Mouse (Mus musculus): ENCODE measurements around the gene Foxp1. TPM values are rescaled to one million over a fixed set of nuclear protein-coding genes. Genes with fewer than 3 reads are reported as not detected.

Foxp1 gene
- polyA plus RNA-seq, 1 experiment, result 88.7 TPM

- TF ChIP-seq GATA1 (IDR thresholded peaks at IDR 0.05; ENCODE audit: low read length), result no peak
These were observed 356.4 kb downstream of the Foxp1 start for GRCm38 (mm10) chr6:99166169-99166568.

DNA sequence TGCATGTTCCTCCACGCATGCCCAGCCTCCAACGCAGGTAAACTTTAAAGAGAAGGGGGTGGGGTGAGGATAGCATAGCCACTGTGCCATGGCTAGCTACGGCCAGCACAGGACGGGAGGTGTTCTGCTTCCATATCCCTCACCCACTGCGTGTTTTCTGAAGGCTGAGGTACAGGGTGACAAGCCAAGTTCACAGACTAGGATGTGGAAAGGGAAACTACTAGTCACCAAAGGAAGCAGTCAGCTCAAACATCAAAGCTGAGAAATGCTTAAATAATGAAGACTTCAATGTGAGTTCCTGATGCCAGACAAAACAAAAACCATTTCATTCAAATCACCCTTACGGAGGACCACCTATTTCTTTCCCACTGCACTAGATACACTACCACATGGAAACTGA is 357.8 kb downstream of the Foxp1 start:
- no peak for TF ChIP-seq GATA1 (IDR thresholded peaks at IDR 0.05; ENCODE audit: low read length)

GRCm38 (mm10) chr6:99162716-99163115 is 359.8 kb downstream of the Foxp1 start:
- TF ChIP-seq GATA1 (IDR thresholded peaks at IDR 0.05; ENCODE audit: low read length), result no peak

DNA sequence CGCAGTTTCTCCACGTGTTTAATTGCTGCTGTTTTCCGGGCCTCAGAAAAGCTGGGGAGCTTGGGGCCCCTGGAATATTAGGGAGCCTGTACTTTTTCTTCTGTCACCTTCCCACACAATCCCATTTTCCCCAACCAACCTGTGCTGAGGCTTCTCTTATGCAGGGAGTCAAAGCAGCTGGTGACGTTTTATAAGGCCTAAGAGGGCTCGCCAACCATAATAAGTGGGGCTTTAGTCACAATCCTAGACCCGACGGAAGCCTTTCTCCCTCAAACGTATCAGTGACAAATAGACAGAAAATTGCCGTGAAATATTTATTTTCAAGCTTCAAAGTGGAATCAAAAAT is 362.2 kb downstream of the Foxp1 start:
- no peak for TF ChIP-seq GATA1 (IDR thresholded peaks at IDR 0.05; ENCODE audit: low read length)

GRCm38 (mm10) chr6:99159452-99160347 is 362.8 kb downstream of the Foxp1 start:
- TF ChIP-seq GATA1 (IDR thresholded peaks at IDR 0.05; ENCODE audit: low read length), result no peak

DNA sequence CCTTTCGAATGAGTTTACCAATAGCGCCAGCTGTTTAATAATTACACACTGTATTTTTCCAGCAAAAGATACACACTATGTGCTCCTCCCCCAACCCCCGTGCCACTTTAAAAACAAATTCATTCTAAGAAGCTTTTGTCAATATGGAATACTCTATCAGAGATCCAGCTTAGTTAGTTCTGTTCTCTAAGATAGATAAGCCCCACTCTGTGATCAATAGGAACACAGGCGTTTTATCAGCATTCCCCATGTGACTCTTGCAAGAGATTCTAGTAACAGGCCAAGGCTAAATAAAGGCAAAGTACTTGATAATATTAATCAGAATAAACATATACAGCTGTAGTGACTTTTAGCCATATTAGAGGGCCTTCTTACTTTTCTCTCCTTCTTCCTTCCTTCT is 368.8 kb downstream of the Foxp1 start:
- TF ChIP-seq GATA1 (IDR thresholded peaks at IDR 0.05; ENCODE audit: low read length), result no peak

DNA sequence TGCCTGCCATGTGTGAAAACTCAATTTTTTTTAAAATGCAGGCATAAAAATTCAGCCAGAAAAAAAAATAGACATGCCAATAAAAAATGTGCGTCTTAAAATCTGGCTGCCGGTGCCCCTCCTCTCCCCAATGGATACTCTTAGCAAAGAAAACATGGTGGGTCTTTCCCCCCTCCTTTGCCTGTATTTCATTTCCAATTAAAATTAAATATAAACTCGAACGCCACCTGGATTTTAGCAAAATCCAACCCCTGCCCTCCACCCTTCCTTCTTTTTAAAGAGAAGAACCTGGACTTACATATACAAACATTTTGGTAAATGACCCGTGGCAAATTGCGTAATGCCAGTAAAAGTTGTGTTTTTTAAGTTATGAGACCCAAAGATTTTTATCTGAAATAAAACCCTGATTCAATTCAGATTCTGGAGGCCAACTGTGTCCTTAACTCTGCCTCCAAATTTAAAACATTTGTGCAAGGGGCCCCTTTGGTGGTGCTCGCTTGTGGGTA is 376.1 kb downstream of the Foxp1 start:
- TF ChIP-seq GATA1 (IDR thresholded peaks at IDR 0.05; ENCODE audit: low read length), result no peak

GRCm38 (mm10) chr6:99145033-99145432 is 377.5 kb downstream of the Foxp1 start:
- no peak for TF ChIP-seq GATA1 (IDR thresholded peaks at IDR 0.05; ENCODE audit: low read length)

GRCm38 (mm10) chr6:99143756-99144036 is 378.8 kb downstream of the Foxp1 start:
- no peak for TF ChIP-seq GATA1 (IDR thresholded peaks at IDR 0.05; ENCODE audit: low read length)

- no peak for TF ChIP-seq GATA1 (IDR thresholded peaks at IDR 0.05; ENCODE audit: low read length)
These were observed 379.4 kb downstream of the Foxp1 start for GRCm38 (mm10) chr6:99142900-99143755.

GRCm38 (mm10) chr6:99138041-99138440 is 384.5 kb downstream of the Foxp1 start:
- no peak for TF ChIP-seq GATA1 (IDR thresholded peaks at IDR 0.05; ENCODE audit: low read length)

GRCm38 (mm10) chr6:99137071-99137470 is 385.4 kb downstream of the Foxp1 start:
- no peak for TF ChIP-seq GATA1 (IDR thresholded peaks at IDR 0.05; ENCODE audit: low read length)

- TF ChIP-seq GATA1 (IDR thresholded peaks at IDR 0.05; ENCODE audit: low read length), result no peak
These were observed 386.4 kb downstream of the Foxp1 start for GRCm38 (mm10) chr6:99135938-99136729.

DNA sequence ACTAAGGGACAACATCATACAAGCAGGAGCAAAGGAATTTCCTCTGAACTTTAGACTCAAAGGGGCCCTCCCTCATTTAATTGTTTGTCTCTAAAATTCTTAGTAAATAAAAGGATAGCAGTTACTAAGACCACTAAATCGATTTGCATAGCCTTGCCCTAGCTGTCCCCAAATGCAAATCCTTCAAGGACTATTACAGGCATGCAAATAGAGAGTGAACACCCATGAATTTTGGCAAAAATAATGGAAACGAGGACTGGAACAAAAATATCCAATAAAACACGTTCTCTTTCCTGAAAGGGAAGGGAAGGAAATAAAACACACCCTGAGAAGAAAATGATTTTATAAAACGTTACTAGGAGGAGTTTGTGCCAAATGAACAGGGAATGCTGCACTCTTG is 390.7 kb downstream of the Foxp1 start:
- TF ChIP-seq GATA1 (IDR thresholded peaks at IDR 0.05; ENCODE audit: low read length), result no peak

DNA sequence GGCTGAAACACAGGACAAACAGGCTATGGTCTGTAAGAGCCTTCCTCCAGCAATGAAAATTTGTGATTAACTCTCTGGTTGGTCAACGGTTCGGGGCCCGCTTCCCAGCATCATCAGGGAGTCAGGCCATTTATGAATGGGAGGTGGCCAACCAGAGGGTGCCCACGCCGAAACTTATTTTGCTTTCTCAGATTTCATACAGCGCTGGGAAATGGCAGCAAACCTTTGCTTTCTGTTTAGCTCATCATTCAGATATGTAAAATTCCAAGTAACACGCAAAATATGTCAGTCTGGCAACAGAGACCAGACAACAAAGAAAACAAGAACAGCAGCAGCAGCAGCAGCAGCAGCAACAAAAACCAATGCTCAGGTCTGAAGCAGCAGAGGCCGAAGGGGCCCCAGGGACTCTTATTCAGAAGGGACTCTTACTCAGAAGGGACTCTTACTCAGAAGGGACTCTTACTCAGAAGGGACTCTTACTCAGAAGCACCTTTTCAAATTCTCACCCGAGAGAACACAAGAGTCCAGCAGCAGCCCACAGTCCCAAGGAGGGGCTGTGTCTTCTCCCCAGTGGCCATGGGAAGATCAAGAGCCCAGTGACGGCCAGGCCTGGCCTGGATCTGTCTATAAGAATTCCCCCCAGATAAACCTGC is 391.6 kb downstream of the Foxp1 start:
- TF ChIP-seq GATA1 (IDR thresholded peaks at IDR 0.05; ENCODE audit: low read length), result no peak

Measured in G1E-ER4 (cell line).